Mouse (Mus musculus) hindbrain, embryonic 11.5 days (tissue): ENCODE data around the gene Fam78b. TPM values are rescaled to one million over a fixed set of nuclear protein-coding genes. Genes with fewer than 3 reads are reported as not detected.

Experiments
- ATAC-seq: fragments of 200-750 bp; cut with Nextera tagmentation; 2 replicates; pipeline ENCODE4 v1.8.0; 2017; ENCODE audit warnings: mild to moderate bottlenecking, moderate TSS enrichment, moderate library complexity; ENCODE audit not compliant: low FRiP score
- DNase-seq: peaks from one replicate; pipeline ENCODE4 v3.0.0-alpha.2; 2015; ENCODE audit warnings: low spot score
- H3K27ac ChIP-seq: fragments of 300-500 bp; sonication (generic); 2 replicates; pipeline ENCODE4 v1.5.1; 2014; ENCODE audit warnings: mild to moderate bottlenecking, low read depth, low read length
- H3K27me3 ChIP-seq: fragments of 300-500 bp; sonication (generic); 2 replicates; pipeline ENCODE4 v1.6.1; 2014; ENCODE audit warnings: mild to moderate bottlenecking, low read length, moderate library complexity, mixed read lengths; ENCODE audit not compliant: control insufficient read depth, insufficient read depth
- H3K36me3 ChIP-seq: fragments of 300-500 bp; sonication (generic); 2 replicates; pipeline ENCODE4 v1.6.1; 2014; ENCODE audit warnings: mild to moderate bottlenecking, low read length, moderate library complexity, mixed read lengths; ENCODE audit not compliant: control insufficient read depth, insufficient read depth
- H3K4me1 ChIP-seq: fragments of 300-500 bp; sonication (generic); replicated peaks from 2 replicates; pipeline ENCODE4 v1.6.1; 2014; ENCODE audit warnings: low read length, mixed read lengths; ENCODE audit not compliant: control insufficient read depth, insufficient read depth
- H3K4me2 ChIP-seq: fragments of 300-500 bp; sonication (generic); replicated peaks from 2 replicates; pipeline ENCODE4 v1.6.1; 2014; ENCODE audit warnings: mild to moderate bottlenecking, low read depth, low read length
- H3K4me3 ChIP-seq: fragments of 300-500 bp; sonication (generic); 2 replicates; pipeline ENCODE4 v1.5.1; 2014; ENCODE audit warnings: low read depth, low read length
- H3K9ac ChIP-seq: fragments of 300-500 bp; sonication (generic); 2 replicates; pipeline ENCODE4 v1.6.1; 2014; ENCODE audit warnings: low read depth, low read length
- H3K9me3 ChIP-seq: fragments of 300-500 bp; sonication (generic); 2 replicates; pipeline ENCODE4 v1.6.1; 2016; ENCODE audit warnings: low read length; ENCODE audit not compliant: control insufficient read depth
- WGBS: fragments of 180-500 bp; shearing (Covaris S2); extraction: QIAGEN DNeasy Blood & Tissue Kit; methylation state at CpG from one replicate; pipeline ENCODE4 v1.1.7; 2014; 5-methylcytosine and 5-hydroxymethylcytosine counted together
- polyA plus RNA-seq: library from polyadenylated mRNA; unstranded; fragments of >200 nt; fragmentation: Nextera tagmentation; extraction: Ambion mirVana; gene quantifications from 2 replicates; pipeline ENCODE4 v1.2.1, GENCODE M21; 2014

Gene Fam78b
- polyA plus RNA-seq, 1 experiment from 2014 or later = 9.3 TPM

DNA sequence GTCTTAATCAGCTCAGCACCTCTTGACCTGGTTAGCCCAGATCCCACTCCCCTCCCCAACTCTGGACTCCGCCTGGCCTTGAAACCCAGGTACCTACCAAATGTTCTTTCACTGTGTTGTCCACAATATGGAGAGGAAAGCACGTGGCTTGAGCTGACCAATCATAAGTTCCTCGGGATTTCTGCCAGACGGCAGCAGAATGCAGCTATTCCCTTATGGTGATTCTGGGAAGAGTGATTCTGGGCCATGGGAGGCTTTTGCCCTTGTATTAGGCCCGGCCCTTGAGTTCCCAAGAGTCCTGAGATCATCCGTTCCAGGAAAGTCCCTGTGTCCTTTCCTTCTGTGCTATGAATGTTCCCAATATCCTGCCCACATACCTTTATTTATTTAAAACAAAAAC is 41.3 kb downstream of the Fam78b start:
- no peak overlapping the region for H3K9ac ChIP-seq
- H3K27ac ChIP-seq = no peak overlapping the region
- no peaks in the 10 kb centered on the region for H3K36me3 ChIP-seq
- no peak overlapping the region for H3K4me2 ChIP-seq
- no peak for ATAC-seq
- 79% methylated on average over 6 of the region's 6 CpGs for WGBS
- no peak overlapping the region for H3K4me3 ChIP-seq
- H3K27me3 ChIP-seq = no peaks in the 10 kb centered on the region
- no peaks in the 10 kb centered on the region; the same call in 1 of the 2 replicates for H3K4me1 ChIP-seq
- no peaks in the 10 kb centered on the region for H3K9me3 ChIP-seq
- DNase-seq = no peak

DNA sequence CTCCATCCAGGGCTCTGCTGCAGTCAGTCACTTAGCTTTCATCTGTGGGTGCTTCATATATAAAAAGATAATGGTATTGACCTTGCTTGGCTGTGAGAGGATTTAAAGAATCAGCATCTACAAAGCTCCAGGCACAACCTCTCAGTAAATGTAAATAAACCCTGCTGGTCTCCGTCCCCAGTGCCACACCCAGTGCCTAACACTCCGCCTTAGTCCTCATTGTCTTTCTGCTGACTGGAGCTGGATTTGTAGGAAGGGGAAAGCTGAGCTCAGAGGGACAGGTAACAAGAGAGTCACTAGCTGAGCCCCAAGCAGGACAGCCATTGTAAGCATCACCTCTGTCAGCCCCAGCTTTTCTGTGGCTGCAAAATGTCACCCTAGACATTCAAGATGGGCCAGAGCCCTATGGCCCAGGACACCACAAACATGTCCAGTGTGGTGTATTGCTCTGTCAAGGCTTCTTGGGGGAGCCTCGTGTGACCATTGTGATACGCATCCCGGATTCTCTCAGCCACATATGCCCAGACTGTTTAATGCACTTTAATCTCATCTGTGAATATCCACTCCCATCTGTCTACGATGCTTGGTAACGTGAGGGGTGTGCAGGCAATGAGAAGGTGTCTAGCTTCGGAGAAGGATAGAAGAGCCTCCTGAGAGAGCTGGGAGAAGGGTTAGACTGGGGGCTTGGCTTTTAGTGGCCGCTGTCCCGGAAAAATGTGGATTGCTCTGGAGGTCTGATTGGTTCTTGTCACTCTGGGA is 45.1 kb downstream of the Fam78b start:
- no peak overlapping the region for H3K27ac ChIP-seq
- H3K4me2 ChIP-seq = no peak overlapping the region
- 60% methylated on average over 10 of the region's 10 CpGs for WGBS
- no peaks in the 10 kb centered on the region for H3K27me3 ChIP-seq
- H3K36me3 ChIP-seq = no peaks in the 10 kb centered on the region
- no peaks in the 10 kb centered on the region for H3K4me1 ChIP-seq
- no peak overlapping the region for H3K9ac ChIP-seq
- H3K4me3 ChIP-seq = no peak overlapping the region
- no peaks in the 10 kb centered on the region for H3K9me3 ChIP-seq
- ATAC-seq (no peak), DNase-seq (no peak)

DNA sequence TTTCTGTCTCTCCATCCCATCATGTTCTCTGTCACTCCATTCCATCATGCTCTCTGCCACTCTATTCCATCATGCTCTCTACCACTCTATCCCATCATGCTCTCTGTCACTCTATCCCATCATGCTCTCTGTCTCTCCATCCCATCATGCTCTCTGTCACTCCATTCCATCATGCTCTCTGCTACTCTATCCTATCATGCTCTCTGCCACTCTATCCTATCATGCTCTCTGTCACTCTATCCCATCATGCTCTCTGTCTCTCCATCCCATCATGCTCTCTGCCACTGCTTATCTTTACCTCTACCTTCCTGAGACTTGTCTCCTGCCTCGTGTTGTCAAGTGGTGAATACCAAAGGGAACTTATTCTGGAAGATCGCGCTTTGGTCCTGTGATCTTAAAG is 49.6 kb downstream of the Fam78b start:
- Histone ChIP-seq H3K9me3 (no peaks in the 10 kb centered on the region), H3K36me3 (no peaks in the 10 kb centered on the region), H3K4me3 (no peak overlapping the region), H3K4me2 (no peak overlapping the region), H3K9ac (no peak overlapping the region), H3K4me1 (no peaks in the 10 kb centered on the region), H3K27me3 (no peaks in the 10 kb centered on the region), H3K27ac (no peak overlapping the region)
- no peak for ATAC-seq
- 94% methylated on average over 3 of the region's 3 CpGs for WGBS
- no peak for DNase-seq

DNA sequence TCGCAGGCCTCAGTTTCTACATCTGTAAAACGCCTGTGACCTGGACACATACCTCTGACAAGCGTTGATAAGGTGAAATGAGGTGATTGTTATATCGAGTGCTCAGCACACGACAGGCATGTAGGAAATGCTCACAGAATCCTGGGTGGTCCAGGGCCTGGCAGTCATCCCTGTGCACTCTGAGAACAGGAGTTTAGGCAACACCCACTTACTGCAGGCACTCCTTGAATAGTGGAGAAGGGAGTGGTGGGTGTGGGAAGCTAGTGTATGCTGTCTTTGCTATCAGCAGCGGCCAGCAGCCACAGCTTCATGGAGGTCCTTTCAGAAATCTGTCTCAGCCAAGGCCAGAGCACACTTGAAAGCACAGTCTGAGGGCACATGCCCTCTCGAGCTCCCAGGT is 52.8 kb downstream of the Fam78b start:
- no peaks in the 10 kb centered on the region for H3K4me1 ChIP-seq
- DNase-seq (no peak), ATAC-seq (no peak)
- no peaks in the 10 kb centered on the region for H3K9me3 ChIP-seq
- H3K36me3 ChIP-seq = no peaks in the 10 kb centered on the region
- H3K4me2 ChIP-seq = no peak overlapping the region
- no peak overlapping the region for H3K9ac ChIP-seq
- 87% methylated on average over 7 of the region's 7 CpGs for WGBS
- no peak overlapping the region for H3K27ac ChIP-seq
- H3K27me3 ChIP-seq = no peaks in the 10 kb centered on the region
- H3K4me3 ChIP-seq = no peak overlapping the region

DNA sequence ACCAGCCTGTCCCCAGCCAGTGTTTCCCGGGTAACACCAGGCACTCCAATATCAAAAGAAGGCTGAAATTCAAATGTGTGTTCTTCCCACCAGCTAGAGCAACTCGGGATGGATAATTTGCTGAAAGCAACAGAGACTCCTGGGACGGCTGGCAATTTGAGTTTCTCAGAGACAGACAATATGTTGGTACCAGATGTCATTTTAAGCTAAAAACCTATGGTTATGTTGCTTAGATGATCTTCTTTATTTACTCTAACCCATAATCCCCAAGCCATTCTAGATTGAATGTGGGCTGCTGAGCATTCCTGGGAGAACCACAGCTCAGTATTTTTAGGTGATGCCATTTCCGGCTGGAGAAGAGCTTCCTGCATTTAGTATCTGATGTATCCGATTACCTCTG is 56.3 kb downstream of the Fam78b start:
- WGBS = 55% methylated on average over 5 of the region's 5 CpGs
- Histone ChIP-seq H3K9me3 (no peaks in the 10 kb centered on the region), H3K27me3 (no peaks in the 10 kb centered on the region), H3K27ac (no peak overlapping the region), H3K9ac (no peak overlapping the region), H3K4me2 (no peak overlapping the region), H3K4me3 (no peak overlapping the region), H3K4me1 (no peaks in the 10 kb centered on the region), H3K36me3 (no peaks in the 10 kb centered on the region)
- ATAC-seq = no peak
- DNase-seq = no peak

DNA sequence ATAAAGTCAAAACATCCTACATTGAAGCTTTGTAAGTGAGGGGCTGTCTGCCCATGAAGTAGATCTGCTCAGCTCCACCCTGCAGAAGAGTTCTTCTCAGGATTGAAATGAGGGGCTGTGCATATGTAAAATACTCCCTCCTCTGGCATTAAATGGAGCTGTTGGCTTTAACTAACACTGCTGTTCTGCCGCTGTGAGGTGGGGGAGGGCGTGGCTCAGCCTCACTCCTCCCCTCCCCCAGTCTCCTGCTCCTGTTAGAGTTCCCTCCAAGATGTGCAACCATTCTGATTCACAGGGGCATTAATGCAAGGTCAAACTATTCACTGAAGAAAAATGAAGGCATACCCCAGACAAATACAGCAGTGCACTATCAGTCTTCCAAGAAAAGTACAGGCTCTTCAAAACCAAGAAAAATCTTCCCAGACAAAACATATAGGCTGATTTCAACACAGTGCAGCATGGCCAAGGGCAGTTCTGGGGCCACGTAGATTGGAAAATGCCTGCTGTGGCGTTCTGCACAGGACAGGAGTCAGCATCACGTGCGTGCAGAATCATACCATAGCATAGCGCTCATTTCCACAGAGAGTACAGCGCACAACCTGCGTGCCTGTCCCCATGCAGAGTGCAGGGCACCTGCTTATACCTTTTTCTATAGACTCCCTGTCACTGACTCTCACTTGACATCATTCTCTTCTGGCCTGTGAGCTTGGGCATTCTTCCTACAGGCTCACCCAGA is 58.5 kb downstream of the Fam78b start:
- no peaks in the 10 kb centered on the region for H3K9me3 ChIP-seq
- 0 out of 2 replicates have a peak, but pooled peaks have one; percentile 34 for ATAC-seq
- WGBS = 57% methylated on average over 9 of the region's 9 CpGs
- H3K36me3 ChIP-seq = no peaks in the 10 kb centered on the region
- H3K4me1 ChIP-seq = no peaks in the 10 kb centered on the region
- H3K9ac ChIP-seq = no peak overlapping the region
- no peak overlapping the region for H3K27ac ChIP-seq
- no peaks in the 10 kb centered on the region for H3K27me3 ChIP-seq
- no peak overlapping the region for H3K4me2 ChIP-seq
- H3K4me3 ChIP-seq = no peak overlapping the region
- DNase-seq = no peak

DNA sequence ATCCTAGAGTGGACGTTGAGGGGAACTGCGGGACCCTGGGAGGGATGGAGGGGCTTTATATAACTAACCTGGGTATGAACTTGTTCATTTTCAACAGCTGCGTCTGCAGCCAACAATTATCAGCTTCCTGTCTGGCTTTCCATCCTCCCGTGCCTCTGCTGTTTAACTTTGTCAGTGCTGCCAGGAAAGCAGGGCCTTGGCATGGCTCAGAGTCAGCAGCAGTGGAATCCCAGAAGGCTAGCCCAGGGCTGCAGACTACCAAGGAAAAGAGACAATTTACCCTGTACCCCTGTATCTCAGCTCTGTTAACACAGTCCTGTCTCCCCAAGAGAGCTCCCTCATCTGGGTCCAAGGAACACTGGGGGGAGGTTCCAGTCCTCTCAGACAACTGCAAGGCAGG is 62.8 kb downstream of the Fam78b start:
- H3K4me3 ChIP-seq = no peak overlapping the region
- no peaks in the 10 kb centered on the region for H3K27me3 ChIP-seq
- no peak overlapping the region for H3K27ac ChIP-seq
- WGBS = 71% methylated on average over 4 of the region's 4 CpGs
- H3K9me3 ChIP-seq = no peaks in the 10 kb centered on the region
- H3K4me1 ChIP-seq = no peaks in the 10 kb centered on the region
- no peaks in the 10 kb centered on the region for H3K36me3 ChIP-seq
- ATAC-seq = no peak
- no peak overlapping the region for H3K4me2 ChIP-seq
- H3K9ac ChIP-seq = no peak overlapping the region
- no peak for DNase-seq

DNA sequence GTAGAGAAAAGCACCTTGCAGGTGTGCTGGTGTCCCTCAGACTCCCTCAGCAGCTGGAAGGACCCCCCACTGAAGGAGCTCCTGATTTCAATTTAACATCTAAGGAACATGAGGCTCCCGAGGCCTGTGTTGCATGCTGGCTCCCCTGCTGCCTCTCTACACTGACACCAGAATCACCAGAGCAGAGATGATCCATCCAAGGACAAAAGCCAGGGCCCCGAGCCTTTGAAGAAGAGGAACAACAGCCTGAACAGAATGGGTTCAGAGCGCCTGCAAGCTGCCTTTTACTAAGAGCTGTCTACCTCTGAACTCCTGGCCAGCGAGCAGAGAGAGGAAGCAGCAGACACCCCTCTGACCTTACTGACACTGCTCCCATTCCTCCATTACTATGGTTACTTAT is 64.3 kb downstream of the Fam78b start:
- Histone ChIP-seq H3K9me3 (no peaks in the 10 kb centered on the region), H3K27ac (no peak overlapping the region), H3K9ac (no peak overlapping the region), H3K4me2 (no peak overlapping the region), H3K36me3 (no peaks in the 10 kb centered on the region), H3K4me1 (no peaks in the 10 kb centered on the region), H3K4me3 (no peak overlapping the region), H3K27me3 (no peaks in the 10 kb centered on the region)
- ATAC-seq (no peak), DNase-seq (no peak)
- 16% methylated on average over 4 of the region's 4 CpGs for WGBS

DNA sequence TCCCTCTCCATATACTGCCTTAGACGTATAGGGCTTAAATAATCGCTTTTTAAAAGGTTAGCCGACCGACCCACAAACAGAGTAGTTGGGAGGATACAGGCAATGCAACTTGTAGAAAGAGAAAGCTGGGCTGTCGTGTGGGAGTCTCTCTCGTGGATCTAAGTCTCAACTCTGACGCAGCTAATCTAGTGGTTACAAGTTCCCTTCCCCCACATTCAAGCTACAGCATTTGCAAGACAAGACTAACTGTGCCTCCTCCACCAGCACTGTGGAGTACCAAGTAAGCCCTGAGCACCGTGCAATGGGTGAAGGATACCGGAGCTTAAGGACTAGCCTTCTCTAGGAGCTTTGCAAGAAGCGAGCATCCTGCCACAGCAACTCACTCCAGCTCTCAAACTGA is 64.8 kb downstream of the Fam78b start:
- no peak for ATAC-seq
- no peaks in the 10 kb centered on the region for H3K36me3 ChIP-seq

More for the DNA sequence above, 64.8 kb downstream of the Fam78b start:
- H3K4me2 ChIP-seq = no peak overlapping the region
- 42% methylated on average over 10 of the region's 10 CpGs for WGBS
- no peaks in the 10 kb centered on the region for H3K4me1 ChIP-seq
- H3K9ac ChIP-seq = no peak overlapping the region
- no peaks in the 10 kb centered on the region for H3K27me3 ChIP-seq
- H3K27ac ChIP-seq = no peak overlapping the region
- no peak for DNase-seq
- no peaks in the 10 kb centered on the region for H3K9me3 ChIP-seq
- no peak overlapping the region for H3K4me3 ChIP-seq
